In genomic region chr15:89343325-89343724, GRCm38 (mm10) we compare ENCODE assay signal across 22 mouse cellular contexts. TPM values are rescaled to one million over a fixed set of nuclear protein-coding genes. Genes with fewer than 3 reads are reported as not detected.
DNase-seq lines count a peak whose midpoint lies in the region; ATAC-seq and TF ChIP-seq lines count a peak whose summit lies in the region.
"Had no signal": no experiment of that assay in that cellular context is flagged by ENCODE, and none has a peak within 500 bp of the region (broad histone marks: within the 10 kb centered on the region; RNA-seq: fewer than 3 reads in every experiment).

No protein-coding gene starts in this region.

- 78% methylated on average over 3 of the region's 3 CpGs for WGBS in heart, postnatal 0 days
- 62% methylated on average over 3 of the region's 3 CpGs for WGBS in liver, embryonic 14.5 days (ENCODE audit: insufficient replicate concordance)
- 74% methylated on average over 3 of the region's 3 CpGs for WGBS in liver, embryonic 11.5 days

- DNase-seq in heart, postnatal 0 days (ENCODE audit: low spot score), result no peak
- no peak for DNase-seq in heart, adult 11 months
- DNase-seq in liver, embryonic 14.5 days (ENCODE audit: low read depth in 3 of 3, low spot score in 3 of 3), result no peak
- no peak for DNase-seq in liver, embryonic 11.5 days (ENCODE audit: low spot score)
- DNase-seq in CH12.LX (ENCODE audit: extremely low read depth), result no peak
- peak; percentile 21 for DNase-seq in naive thymus-derived CD4-positive, alpha-beta T cell, adult 2 months (ENCODE audit: low read depth)
- no peak for DNase-seq in thymus, postnatal 4 days
- DNase-seq: adrenal gland, postnatal 36 days; cerebellum, postnatal 10 days; embryo, embryonic 11 days; gastrocnemius, postnatal 25 days; heart, postnatal 36 days; kidney, adult 9 months; retina, postnatal 1 day had no signal

- no peak for TF ChIP-seq EP300 in heart, postnatal 0 days (IDR thresholded peaks at IDR 0.05; ENCODE audit: low read depth)
- no peak for TF ChIP-seq EP300 in liver, embryonic 14.5 days (IDR thresholded peaks at IDR 0.05; ENCODE audit: low read depth)
- no peak for TF ChIP-seq EP300 in CH12.LX (IDR thresholded peaks at IDR 0.05; ENCODE audit: low read length)

- H3K36me3 ChIP-seq in heart, postnatal 0 days (replicated peaks; ENCODE audit: control insufficient read depth, insufficient read depth, low read length), result no peaks in the 10 kb centered on the region
- no peaks in the 10 kb centered on the region for H3K36me3 ChIP-seq in liver, embryonic 14.5 days (replicated peaks; ENCODE audit: control insufficient read depth, insufficient read depth, low read depth)
- 0 out of 2 replicates have a peak, but pooled peaks cover 2% of the 10 kb centered on the region for H3K36me3 ChIP-seq in liver, embryonic 11.5 days (ENCODE audit: control insufficient read depth, insufficient read depth, low read length)
- peaks cover 0 to 8% of the 10 kb centered on the region in 2 experiments for H3K36me3 ChIP-seq in CH12.LX (replicated peaks in 1 of 2; ENCODE audit: control insufficient read depth in 1 of 2, insufficient read depth in 1 of 2, low read length in 1 of 2)
- H3K36me3 ChIP-seq: embryonic facial prominence, embryonic 15.5 days; forebrain, embryonic 10.5 days; limb, embryonic 10.5 days had no signal

- TF ChIP-seq POLR2A in CH12.LX (IDR thresholded peaks at IDR 0.05; ENCODE audit: low read depth, low read length), result no peak

- no peaks in the 10 kb centered on the region for H3K79me2 ChIP-seq in CH12.LX (replicated peaks; ENCODE audit: control insufficient read depth, extremely low read depth, insufficient read depth, poor library complexity, severe bottlenecking)

- TF ChIP-seq RAD21 in CH12.LX (IDR thresholded peaks at IDR 0.05; ENCODE audit: low read depth, low read length), result peak; percentile 12

- no peak for ATAC-seq in heart, postnatal 0 days (ENCODE audit: insufficient read depth, low read depth)
- ATAC-seq in liver, embryonic 14.5 days (ENCODE audit: insufficient read depth), result no peak
- ATAC-seq in liver, embryonic 11.5 days (replicated peaks; ENCODE audit: low FRiP score), result no peak
- ATAC-seq: hindbrain, embryonic 16.5 days had no signal

- H3K4me3 ChIP-seq in heart, postnatal 0 days (ENCODE audit: low read depth, low read length), result no peak overlapping the region
- H3K4me3 ChIP-seq in liver, embryonic 14.5 days (ENCODE audit: insufficient read depth in 1 of 2, low read depth in 2 of 2, low read length in 2 of 2), result no peak overlapping the region
- H3K4me3 ChIP-seq in liver, embryonic 11.5 days (ENCODE audit: low read depth, low read length), result no peak overlapping the region
- no peak overlapping the region for H3K4me3 ChIP-seq in CH12.LX (replicated peaks in 1 of 3; ENCODE audit: low read depth in 2 of 3, low read length in 2 of 3, poor library complexity in 1 of 3)
- H3K4me3 ChIP-seq: embryonic facial prominence, embryonic 15.5 days; forebrain, embryonic 10.5 days; limb, embryonic 10.5 days had no signal

- H3K27me3 ChIP-seq in heart, postnatal 0 days (ENCODE audit: control insufficient read depth, insufficient read depth, low read length), result no peaks in the 10 kb centered on the region
- no peaks in the 10 kb centered on the region for H3K27me3 ChIP-seq in liver, embryonic 14.5 days (ENCODE audit: control insufficient read depth, insufficient read depth, low read length)
- no peaks in the 10 kb centered on the region for H3K27me3 ChIP-seq in liver, embryonic 11.5 days (replicated peaks; ENCODE audit: control insufficient read depth, insufficient read depth, low read length)
- H3K27me3 ChIP-seq in CH12.LX (replicated peaks), result no peaks in the 10 kb centered on the region
- H3K27me3 ChIP-seq: embryonic facial prominence, embryonic 15.5 days had no signal

- H3K4me2 ChIP-seq in heart, postnatal 0 days (ENCODE audit: low read depth, low read length), result no peak overlapping the region
- H3K4me2 ChIP-seq in liver, embryonic 14.5 days (ENCODE audit: low read depth), result no peak overlapping the region
- no peak overlapping the region for H3K4me2 ChIP-seq in liver, embryonic 11.5 days
- no peak overlapping the region for H3K4me2 ChIP-seq in CH12.LX (ENCODE audit: insufficient read depth, low read depth, poor library complexity, severe bottlenecking)
- H3K4me2 ChIP-seq: embryonic facial prominence, embryonic 15.5 days; heart, embryonic 11.5 days; midbrain, embryonic 11.5 days had no signal

- H3K27ac ChIP-seq in heart, postnatal 0 days (ENCODE audit: low read depth), result no peak overlapping the region
- no peak overlapping the region for H3K27ac ChIP-seq in liver, embryonic 14.5 days
- H3K27ac ChIP-seq in liver, embryonic 11.5 days (ENCODE audit: low read depth, low read length), result no peak overlapping the region
- H3K27ac ChIP-seq in CH12.LX (ENCODE audit: insufficient read depth, low read depth), result no peak overlapping the region
- H3K27ac ChIP-seq: embryonic facial prominence, embryonic 15.5 days; forebrain, embryonic 10.5 days; limb, embryonic 10.5 days; macrophage had no signal

- H3K9me3 ChIP-seq in heart, postnatal 0 days (replicated peaks; ENCODE audit: control insufficient read depth, low read length), result no peaks in the 10 kb centered on the region
- no peaks in the 10 kb centered on the region for H3K9me3 ChIP-seq in liver, embryonic 14.5 days (ENCODE audit: control insufficient read depth, low read length)
- no peaks in the 10 kb centered on the region for H3K9me3 ChIP-seq in liver, embryonic 11.5 days (ENCODE audit: control insufficient read depth, low read length)
- no peaks in the 10 kb centered on the region for H3K9me3 ChIP-seq in CH12.LX (replicated peaks; ENCODE audit: low read length)
- H3K9me3 ChIP-seq: embryonic facial prominence, embryonic 15.5 days; forebrain, embryonic 10.5 days; limb, embryonic 10.5 days had no signal

- peak; percentile 28 for TF ChIP-seq CTCF in heart, postnatal 0 days (IDR thresholded peaks at IDR 0.05; ENCODE audit: low read depth)
- TF ChIP-seq CTCF in liver, embryonic 14.5 days (IDR thresholded peaks at IDR 0.05; ENCODE audit: low read depth), result peak; percentile 45
- TF ChIP-seq CTCF in CH12.LX (conservative IDR thresholded peaks at IDR 0.05 in 1 of 2, IDR thresholded peaks at IDR 0.05 in 1 of 2; ENCODE audit: low read depth in 2 of 2, low read length in 2 of 2), result peak in 1 of 2 experiments; percentile 37; a peak in 2 of 4 replicates

- no peaks in the 10 kb centered on the region for H3K4me1 ChIP-seq in heart, postnatal 0 days (ENCODE audit: control insufficient read depth, insufficient read depth)
- H3K4me1 ChIP-seq in liver, embryonic 14.5 days (replicated peaks; ENCODE audit: control insufficient read depth in 2 of 2, insufficient read depth in 2 of 2, low read length in 1 of 2), result 0 out of 4 replicates have a peak, but pooled peaks cover 0 to 2% of the 10 kb centered on the region in 2 experiments
- H3K4me1 ChIP-seq in liver, embryonic 11.5 days (replicated peaks; ENCODE audit: control insufficient read depth, insufficient read depth, low read length), result no peaks in the 10 kb centered on the region
- peaks cover 4 to 11% of the 10 kb centered on the region in 2 experiments for H3K4me1 ChIP-seq in CH12.LX (ENCODE audit: control insufficient read depth in 1 of 2, insufficient read depth in 2 of 2)
- H3K4me1 ChIP-seq: embryonic facial prominence, embryonic 15.5 days; forebrain, embryonic 10.5 days; limb, embryonic 10.5 days had no signal

- dilution Hi-C loops in CH12.LX (cut with MboI; ENCODE audit: extremely low pct_ligation_motif_present, extremely low pct_unique_long_range_greater_than_20kb, low sequenced_read_pairs), result no loop called here

- in situ Hi-C loops in CH12.LX (cut with MboI; ENCODE audit: low pct_ligation_motif_present, low pct_unique_long_range_greater_than_20kb, low sequenced_read_pairs), result no loop called here

- H3K9ac ChIP-seq in heart, postnatal 0 days (replicated peaks; ENCODE audit: low read depth, low read length), result no peak overlapping the region
- no peak overlapping the region for H3K9ac ChIP-seq in liver, embryonic 14.5 days (replicated peaks)
- no peak overlapping the region for H3K9ac ChIP-seq in liver, embryonic 11.5 days (ENCODE audit: low read depth, low read length)
- H3K9ac ChIP-seq in CH12.LX (ENCODE audit: insufficient read depth, low read depth), result no peak overlapping the region
- H3K9ac ChIP-seq: embryonic facial prominence, embryonic 15.5 days had no signal

RNA-seq across cellular contexts. Expression of gene Miox, which starts 9.1 kb away (rescaled TPM):
- not detected in 2 replicates for total RNA-seq in heart, postnatal 0 days (2014; rRNA removed; ENCODE audit: low replicate concordance)
- polyA plus RNA-seq in heart, postnatal 0 days (2015; fragmentation: Nextera tagmentation; extraction: Ambion mirVana), result not detected in 2 replicates
- polyA plus RNA-seq in liver, embryonic 14.5 days (2012; rRNA removed), result 9.7 and 11.2 TPM in 2 replicates
- 10.2 and 10.8 TPM in 2 replicates for polyA plus RNA-seq in liver, embryonic 14.5 days (2014; fragmentation: Nextera tagmentation; extraction: Ambion mirVana)
- 2.0 and 2.7 TPM in 2 replicates for polyA plus RNA-seq in liver, embryonic 11.5 days (2014; fragmentation: Nextera tagmentation; extraction: Ambion mirVana)
- total RNA-seq in CH12.LX (2012; rRNA removed) (not detected in 2 replicates), CH12.LX (2014; rRNA removed) (not detected in 2 replicates)
- polyA plus RNA-seq in CH12.LX (2012; ENCODE audit: insufficient read length, low read depth), result not detected in 2 replicates
- total RNA-seq: adrenal gland, postnatal 36 days; gastrocnemius, postnatal 25 days; heart, postnatal 36 days; neutrophil, adult 5-6 weeks had no signal
- polyA plus RNA-seq: embryonic facial prominence, embryonic 15.5 days; forebrain, embryonic 10.5 days; heart, embryonic 11.5 days; hindbrain, embryonic 16.5 days; limb, embryonic 10.5 days; macrophage; midbrain, embryonic 11.5 days had no signal

RNA-seq across cellular contexts. Expression of gene Lmf2, which starts 12.1 kb away (rescaled TPM):
- 26.9 and 33.5 TPM in 2 replicates for total RNA-seq in heart, postnatal 0 days (2014; rRNA removed; ENCODE audit: low replicate concordance)
- polyA plus RNA-seq in heart, postnatal 0 days (2015; fragmentation: Nextera tagmentation; extraction: Ambion mirVana), result 31.4 and 33.3 TPM in 2 replicates
- 12.3 and 15.1 TPM in 2 replicates for polyA plus RNA-seq in liver, embryonic 14.5 days (2012; rRNA removed)
- 17.2 and 18.9 TPM in 2 replicates for polyA plus RNA-seq in liver, embryonic 14.5 days (2014; fragmentation: Nextera tagmentation; extraction: Ambion mirVana)
- 44.1 and 46.0 TPM in 2 replicates for polyA plus RNA-seq in liver, embryonic 11.5 days (2014; fragmentation: Nextera tagmentation; extraction: Ambion mirVana)
- total RNA-seq in CH12.LX (2012; rRNA removed), result 18.5 and 18.8 TPM in 2 replicates
- 9.1 and 9.9 TPM in 2 replicates for total RNA-seq in CH12.LX (2014; rRNA removed)
- polyA plus RNA-seq in CH12.LX (2012; ENCODE audit: insufficient read length, low read depth), result 28.2 and 36.2 TPM in 2 replicates

RNA-seq across cellular contexts. Expression of gene Ncaph2, which starts 12.2 kb away (rescaled TPM):
- total RNA-seq in heart, postnatal 0 days (2014; rRNA removed; ENCODE audit: low replicate concordance), result 83.8 and 136 TPM in 2 replicates
- polyA plus RNA-seq in heart, postnatal 0 days (2015; fragmentation: Nextera tagmentation; extraction: Ambion mirVana), result 59.4 and 64.3 TPM in 2 replicates
- polyA plus RNA-seq in liver, embryonic 14.5 days (2012; rRNA removed), result 63.8 and 77.0 TPM in 2 replicates
- 104 and 106 TPM in 2 replicates for polyA plus RNA-seq in liver, embryonic 14.5 days (2014; fragmentation: Nextera tagmentation; extraction: Ambion mirVana)
- 163 TPM in 2 replicates for polyA plus RNA-seq in liver, embryonic 11.5 days (2014; fragmentation: Nextera tagmentation; extraction: Ambion mirVana)
- total RNA-seq in CH12.LX (2012; rRNA removed), result 134 and 151 TPM in 2 replicates
- 106 and 108 TPM in 2 replicates for total RNA-seq in CH12.LX (2014; rRNA removed)
- polyA plus RNA-seq in CH12.LX (2012; ENCODE audit: insufficient read length, low read depth), result 95.4 and 122 TPM in 2 replicates

RNA-seq across cellular contexts. Expression of gene Adm2, which starts 20.8 kb away (rescaled TPM):
- not detected in 2 replicates for total RNA-seq in heart, postnatal 0 days (2014; rRNA removed; ENCODE audit: low replicate concordance)
- not detected in 2 replicates for polyA plus RNA-seq in heart, postnatal 0 days (2015; fragmentation: Nextera tagmentation; extraction: Ambion mirVana)
- 2.5 and 2.7 TPM in 2 replicates for polyA plus RNA-seq in liver, embryonic 14.5 days (2012; rRNA removed)
- polyA plus RNA-seq in liver, embryonic 14.5 days (2014; fragmentation: Nextera tagmentation; extraction: Ambion mirVana), result 1.2 and 1.6 TPM in 2 replicates
- 6.6 and 7.0 TPM in 2 replicates for polyA plus RNA-seq in liver, embryonic 11.5 days (2014; fragmentation: Nextera tagmentation; extraction: Ambion mirVana)
- total RNA-seq in CH12.LX (2012; rRNA removed) (1.8 and 4.5 TPM in 2 replicates), CH12.LX (2014; rRNA removed) (0.18 and 0.23 TPM in 2 replicates)
- polyA plus RNA-seq in CH12.LX (2012; ENCODE audit: insufficient read length, low read depth), result 0.66 and 0.82 TPM in 2 replicates
- total RNA-seq: adrenal gland, postnatal 36 days; gastrocnemius, postnatal 25 days; heart, postnatal 36 days; neutrophil, adult 5-6 weeks had no signal
- polyA plus RNA-seq: hindbrain, embryonic 16.5 days; macrophage; midbrain, embryonic 11.5 days had no signal

RNA-seq across cellular contexts. Expression of gene Sbf1, which starts 28.2 kb away (rescaled TPM):
- total RNA-seq in heart, postnatal 0 days (2014; rRNA removed; ENCODE audit: low replicate concordance), result 113 and 147 TPM in 2 replicates
- polyA plus RNA-seq in heart, postnatal 0 days (2015; fragmentation: Nextera tagmentation; extraction: Ambion mirVana), result 17.7 and 25.6 TPM in 2 replicates
- polyA plus RNA-seq in liver, embryonic 14.5 days (2012; rRNA removed), result 20.8 and 29.3 TPM in 2 replicates
- polyA plus RNA-seq in liver, embryonic 14.5 days (2014; fragmentation: Nextera tagmentation; extraction: Ambion mirVana), result 17.8 and 23.5 TPM in 2 replicates
- polyA plus RNA-seq in liver, embryonic 11.5 days (2014; fragmentation: Nextera tagmentation; extraction: Ambion mirVana), result 51.4 and 52.2 TPM in 2 replicates
- 64.6 and 79.1 TPM in 2 replicates for total RNA-seq in CH12.LX (2012; rRNA removed)
- total RNA-seq in CH12.LX (2014; rRNA removed), result 22.6 and 34.6 TPM in 2 replicates
- 65.3 and 69.3 TPM in 2 replicates for polyA plus RNA-seq in CH12.LX (2012; ENCODE audit: insufficient read length, low read depth)
